Comparison of ENCODE assay signal across 17 mouse cellular contexts in the genomic region with DNA sequence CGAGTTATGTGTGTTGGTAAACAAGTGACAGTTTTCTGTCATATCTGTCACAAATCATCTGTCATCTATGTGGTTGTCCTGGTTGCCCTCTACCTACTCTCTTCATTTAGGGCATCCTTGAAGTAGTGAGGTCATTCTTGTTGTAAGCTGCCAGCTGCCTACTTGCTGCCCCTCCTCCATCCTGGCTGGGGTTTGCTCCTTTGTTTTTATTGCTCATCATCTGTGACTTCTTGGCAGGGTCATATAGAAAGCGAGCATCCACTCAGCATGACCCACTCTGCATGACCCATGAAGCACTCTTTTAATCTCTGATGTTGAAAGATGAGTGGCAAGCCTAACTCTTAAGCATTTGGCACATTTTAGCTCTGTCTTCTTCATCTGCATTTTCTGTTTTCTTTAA.
"Had no signal": no experiment of that assay in that cellular context is flagged by ENCODE, and none has a peak within 500 bp of the region (broad histone marks: within the 10 kb centered on the region; RNA-seq: fewer than 3 reads in every experiment).

No protein-coding gene starts in this region.

- H3K36me3 ChIP-seq: lung, embryonic 15.5 days; midbrain, embryonic 10.5 days; midbrain, embryonic 13.5 days; neural tube, embryonic 12.5 days; neural tube, embryonic 15.5 days had no signal

- H3K4me2 ChIP-seq: liver, embryonic 11.5 days; lung, embryonic 15.5 days; midbrain, embryonic 13.5 days; neural tube, embryonic 12.5 days; neural tube, embryonic 15.5 days had no signal

- H3K9me3 ChIP-seq: lung, embryonic 15.5 days; midbrain, embryonic 10.5 days; midbrain, embryonic 13.5 days; neural tube, embryonic 12.5 days; neural tube, embryonic 15.5 days had no signal

- H3K4me3 ChIP-seq: lung, embryonic 15.5 days; megakaryocyte, embryonic 14.5 days; midbrain, embryonic 10.5 days; midbrain, embryonic 13.5 days; neural tube, embryonic 12.5 days; neural tube, embryonic 15.5 days had no signal

- H3K27me3 ChIP-seq: lung, embryonic 15.5 days; megakaryocyte, embryonic 14.5 days; midbrain, embryonic 13.5 days; neural tube, embryonic 12.5 days; neural tube, embryonic 15.5 days had no signal

- H3K9ac ChIP-seq: liver, embryonic 14.5 days; lung, embryonic 15.5 days; midbrain, embryonic 13.5 days; neural tube, embryonic 12.5 days; neural tube, embryonic 15.5 days had no signal

- ATAC-seq: midbrain, embryonic 13.5 days had no signal

- H3K4me1 ChIP-seq: lung, embryonic 15.5 days; megakaryocyte, embryonic 14.5 days; midbrain, embryonic 10.5 days; midbrain, embryonic 13.5 days; neural tube, embryonic 12.5 days; neural tube, embryonic 15.5 days had no signal

- H3K27ac ChIP-seq: liver, embryonic 14.5 days; lung, embryonic 15.5 days; midbrain, embryonic 10.5 days; midbrain, embryonic 13.5 days; neural tube, embryonic 12.5 days; neural tube, embryonic 15.5 days had no signal

- DNase-seq: kidney, adult 18-20 months; kidney, adult 9 months; kidney, postnatal 14 days; kidney, postnatal 4 days; lung, adult 18-20 months; lung, postnatal 10 days; lung, postnatal 36 days; thymus, adult 18-20 months; thymus, postnatal 36 days had no signal
